Mouse (Mus musculus): ENCODE measurements around the gene Ilkap. TPM values are rescaled to one million over a fixed set of nuclear protein-coding genes. Genes with fewer than 3 reads are reported as not detected.

The Ilkap gene
- 173 and 177 TPM in 2 replicates for polyA plus RNA-seq (2016; fragmentation: Nextera tagmentation; extraction: Ambion mirVana)

DNA sequence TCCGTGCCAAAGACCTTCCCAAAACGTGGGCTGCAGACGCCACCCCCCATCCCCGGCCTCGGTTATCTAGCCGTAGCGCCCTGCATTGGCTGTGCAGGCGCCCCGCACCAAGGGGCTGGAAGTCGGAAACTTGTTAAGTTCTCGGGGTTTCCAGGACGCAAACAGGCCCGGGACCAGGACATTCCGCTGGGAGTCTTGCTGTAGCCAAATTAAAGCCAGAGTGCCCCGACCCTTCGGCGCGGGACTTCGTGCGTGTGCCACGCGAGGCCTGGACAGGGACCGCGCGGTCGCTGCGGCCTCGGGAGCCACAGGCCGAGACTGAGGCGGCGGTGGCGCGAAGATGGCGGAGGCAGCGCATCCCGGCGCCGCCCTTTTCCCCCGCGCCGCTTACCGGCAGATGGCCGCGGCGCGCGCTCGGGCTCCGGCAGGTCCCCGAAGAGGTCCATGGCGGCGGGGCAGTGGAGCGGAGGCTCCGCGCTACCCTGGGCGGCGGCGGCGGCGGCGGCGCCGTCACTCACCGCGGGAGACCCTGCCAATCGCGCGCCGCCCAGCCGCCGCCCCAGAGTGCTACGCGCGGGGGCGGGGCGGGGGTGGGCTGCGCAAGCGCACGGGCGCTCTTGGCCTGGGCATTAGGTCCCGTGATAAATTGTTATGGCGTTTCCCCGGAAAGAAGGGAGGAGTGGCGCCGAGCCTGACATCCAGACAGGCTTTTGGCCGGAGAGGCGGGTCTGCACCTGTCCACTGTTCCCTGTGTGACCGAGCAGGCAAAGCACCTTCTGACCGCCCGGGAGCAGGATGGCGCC, at the start of gene Ilkap:
Gene Ilkap, minus strand, starts transcription at position 556 of the 803 bp plus-strand sequence.
- DNase-seq (ENCODE audit: low spot score), result peak; percentile 87
- peaks cover 30% of the 10 kb centered on the region for H3K4me1 ChIP-seq
- no peaks in the 10 kb centered on the region; the same call in 1 of the 2 replicates for H3K27me3 ChIP-seq (ENCODE audit: low read depth, poor library complexity, severe bottlenecking)
- no peaks in the 10 kb centered on the region for H3K9me3 ChIP-seq (replicated peaks)
- WGBS, result under 1% methylated on average over 88 of the region's 91 CpGs
- peak within 1 kb of the TSS; percentile 97 for H3K27ac ChIP-seq (replicated peaks)
- peak within 1 kb of the TSS; percentile 77 for H3K4me3 ChIP-seq
- H3K36me3 ChIP-seq, result peaks cover 36% of the 10 kb centered on the region

DNA sequence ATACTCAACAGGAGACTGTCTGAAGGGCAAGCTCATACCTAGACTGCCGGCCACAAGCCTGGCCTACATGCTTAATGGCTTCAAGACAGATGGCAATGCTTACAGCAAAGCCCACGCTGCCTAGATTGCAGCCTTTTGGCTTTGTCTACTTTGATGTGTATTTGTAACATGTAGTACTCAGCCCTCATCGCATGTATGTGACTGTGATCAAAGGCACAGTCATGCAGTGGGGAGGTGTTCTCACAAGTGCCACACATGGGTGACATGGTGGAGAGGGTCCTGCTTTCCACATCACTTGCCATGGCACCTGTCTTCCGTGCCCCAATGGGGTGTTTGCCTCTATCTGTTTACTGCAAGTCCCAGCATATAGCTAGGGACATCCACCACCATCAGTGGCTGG, 47.9 kb upstream of the Ilkap start:
- Histone ChIP-seq H3K4me1 (peaks cover 11% of the 10 kb centered on the region), H3K4me3 (no peak overlapping the region), H3K27me3 (ENCODE audit: low read depth, poor library complexity, severe bottlenecking) (no peaks in the 10 kb centered on the region), H3K9me3 (replicated peaks) (peaks cover 10% of the 10 kb centered on the region), H3K36me3 (peaks cover 32% of the 10 kb centered on the region), H3K27ac (replicated peaks) (no peak overlapping the region)
- no peak for DNase-seq (ENCODE audit: low spot score)
- WGBS, result 94% methylated on average over 4 of the region's 4 CpGs

DNA sequence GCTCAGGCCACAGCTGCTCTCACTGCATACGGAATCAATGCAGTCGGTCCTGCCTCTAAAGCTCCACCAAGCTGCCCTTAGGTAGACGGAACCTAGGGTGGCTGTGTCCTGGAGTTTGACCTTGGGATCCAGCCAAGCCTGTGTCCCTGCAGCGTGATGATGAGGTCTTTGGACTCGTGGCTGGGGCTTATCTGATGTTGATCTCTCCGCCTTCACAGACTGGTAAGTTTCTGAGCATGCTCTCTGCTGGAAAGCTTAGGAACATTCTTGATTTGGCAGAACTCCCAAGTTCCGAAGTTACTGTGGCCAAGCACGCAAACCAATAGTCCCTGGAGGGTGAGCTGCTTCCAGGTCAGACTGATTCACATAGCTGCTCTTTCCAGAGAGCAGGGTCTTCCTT, 47.4 kb upstream of the Ilkap start:
- H3K27me3 ChIP-seq (ENCODE audit: low read depth, poor library complexity, severe bottlenecking), result no peaks in the 10 kb centered on the region
- H3K36me3 ChIP-seq, result peaks cover 32% of the 10 kb centered on the region
- WGBS, result 88% methylated on average over 8 of the region's 8 CpGs
- peaks cover 11% of the 10 kb centered on the region for H3K4me1 ChIP-seq
- no peak for DNase-seq (ENCODE audit: low spot score)
- no peak overlapping the region for H3K27ac ChIP-seq (replicated peaks)
- H3K9me3 ChIP-seq (replicated peaks), result peaks cover 10% of the 10 kb centered on the region
- no peak overlapping the region for H3K4me3 ChIP-seq

DNA sequence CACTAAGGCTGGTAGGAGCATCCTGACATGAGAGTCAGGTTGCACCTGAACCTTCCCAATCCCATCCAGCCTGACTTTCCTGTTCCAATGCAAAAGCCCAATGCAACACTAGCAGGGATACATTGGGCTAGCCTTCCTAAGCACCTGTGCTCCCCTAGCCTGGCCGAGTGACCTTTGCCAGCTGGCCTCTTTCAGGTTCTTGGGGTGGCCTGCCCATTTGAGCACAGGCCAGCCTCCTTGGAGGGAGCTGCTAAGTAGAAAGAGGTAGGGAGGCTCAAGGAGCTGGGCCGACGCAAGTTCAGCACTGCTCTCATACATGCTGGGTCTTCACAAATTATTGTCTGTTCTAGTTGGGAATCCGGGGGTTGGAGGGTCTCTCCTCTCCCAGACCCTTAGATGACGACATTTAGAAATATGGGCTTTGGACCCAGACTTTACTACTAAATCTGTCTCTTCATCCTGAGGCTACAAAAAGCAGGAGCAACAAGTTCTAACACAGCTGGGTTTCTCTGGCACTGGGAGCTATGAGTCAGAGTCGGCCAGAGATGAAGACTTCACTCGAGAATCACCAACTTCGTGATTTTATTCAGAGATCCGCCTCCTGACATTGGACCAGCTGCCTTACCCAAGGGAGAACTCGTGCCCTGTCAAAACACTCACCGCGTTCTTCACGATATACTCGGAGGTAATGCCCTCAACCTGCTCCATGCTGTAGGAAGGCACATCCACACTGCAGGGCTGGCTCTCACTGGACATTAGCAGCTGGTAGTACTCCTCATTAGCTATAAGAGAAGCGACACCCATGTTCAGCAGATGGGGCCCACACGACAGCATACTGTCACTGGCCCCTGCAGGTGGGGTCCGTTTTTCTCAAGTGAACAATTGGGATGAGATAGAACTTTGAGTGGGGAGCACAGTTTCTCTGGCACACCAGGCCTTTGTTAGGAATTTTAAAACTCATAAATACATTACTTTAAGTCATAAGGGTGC, 46.5 kb upstream of the Ilkap start:
- Histone ChIP-seq H3K27me3 (ENCODE audit: low read depth, poor library complexity, severe bottlenecking) (no peaks in the 10 kb centered on the region), H3K36me3 (peaks cover 32% of the 10 kb centered on the region), H3K27ac (replicated peaks) (no peak overlapping the region), H3K4me3 (no peak overlapping the region), H3K9me3 (replicated peaks) (peaks cover 10% of the 10 kb centered on the region), H3K4me1 (peaks cover 11% of the 10 kb centered on the region)
- no peak for DNase-seq (ENCODE audit: low spot score)
- 94% methylated on average over 17 of the region's 17 CpGs for WGBS

DNA sequence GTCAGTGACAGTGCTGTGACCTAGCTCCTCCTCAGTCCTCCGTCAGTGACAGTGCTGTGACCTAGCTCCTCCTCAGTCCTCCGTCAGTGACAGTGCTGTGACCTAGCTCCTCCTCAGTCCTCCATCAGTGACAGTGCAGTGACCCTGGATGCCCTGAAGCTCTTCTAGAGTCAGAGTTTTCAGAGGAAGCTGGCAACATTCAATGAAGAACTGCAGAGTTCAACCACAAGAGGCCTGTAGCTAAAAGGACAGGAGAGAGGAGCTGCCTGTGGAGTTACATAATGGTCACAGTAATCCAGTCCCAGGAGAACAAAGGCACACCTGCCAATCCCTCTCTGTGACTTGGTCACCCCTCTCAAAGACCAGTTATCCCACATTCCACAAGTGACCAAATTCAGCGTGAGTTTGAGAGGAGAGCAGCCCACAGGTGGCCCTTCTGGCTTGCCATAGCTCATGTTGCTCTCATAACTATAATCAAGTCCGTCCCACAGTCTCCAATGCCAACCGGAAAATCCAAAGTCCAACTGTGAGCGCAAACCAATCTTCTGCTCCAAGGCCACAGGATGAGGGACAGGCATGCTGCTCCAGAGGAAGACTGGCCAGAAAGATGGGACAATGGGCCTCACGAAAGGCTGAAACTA, 43.9 kb upstream of the Ilkap start:
- Histone ChIP-seq H3K27me3 (ENCODE audit: low read depth, poor library complexity, severe bottlenecking) (no peaks in the 10 kb centered on the region), H3K4me1 (peaks cover 11% of the 10 kb centered on the region), H3K9me3 (replicated peaks) (peaks cover 4% of the 10 kb centered on the region), H3K27ac (replicated peaks) (0 out of 2 replicates have a peak overlapping the region, but pooled peaks have one; percentile 38), H3K36me3 (peaks cover 10% of the 10 kb centered on the region), H3K4me3 (no peak overlapping the region)
- WGBS, result 78% methylated on average over 7 of the region's 7 CpGs
- no peak for DNase-seq (ENCODE audit: low spot score)

DNA sequence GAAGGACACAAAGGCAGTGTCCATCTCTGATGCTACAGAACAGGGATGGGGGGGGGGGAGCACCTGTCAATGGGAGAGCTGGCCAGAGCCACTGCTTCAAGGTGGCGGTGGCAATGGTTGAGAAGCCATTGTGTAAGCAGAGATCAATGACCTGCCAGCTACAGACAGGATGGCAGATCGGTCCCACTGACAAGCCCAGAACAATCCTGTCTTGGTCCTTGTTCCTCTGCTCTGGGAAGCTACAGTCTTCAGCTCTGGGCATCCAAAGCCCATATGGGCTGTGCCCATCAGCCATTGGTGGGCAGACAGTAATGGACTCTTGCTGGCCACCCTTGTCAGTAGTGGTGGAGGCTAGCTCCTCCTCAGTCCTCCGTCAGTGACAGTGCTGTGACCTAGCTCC, 43.2 kb upstream of the Ilkap start:
- Histone ChIP-seq H3K4me1 (peaks cover 11% of the 10 kb centered on the region), H3K27ac (replicated peaks) (no peak overlapping the region)
- 92% methylated on average over 3 of the region's 3 CpGs for WGBS

DNA sequence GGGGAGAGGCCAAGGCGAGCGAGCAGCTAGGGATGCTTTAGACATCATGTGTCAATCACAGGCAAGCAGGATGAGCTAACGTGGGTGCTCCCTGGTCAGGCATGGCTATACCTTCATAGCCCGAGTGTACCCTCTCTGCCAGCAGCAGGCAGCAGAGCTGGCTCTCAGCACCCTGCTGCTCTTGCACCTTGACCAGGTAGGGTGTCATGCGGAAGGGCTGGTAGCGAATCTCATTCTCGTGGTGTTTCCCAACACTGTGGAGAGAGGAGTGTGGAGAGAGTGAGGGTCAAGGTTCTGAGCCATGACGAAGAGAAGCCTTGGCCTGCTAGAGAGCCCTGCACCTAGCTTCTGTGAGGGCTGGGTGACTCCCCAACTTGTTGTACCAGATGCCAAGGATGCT, 41.2 kb upstream of the Ilkap start:
- Histone ChIP-seq H3K36me3 (no peaks in the 10 kb centered on the region; the same call in 1 of the 2 replicates), H3K4me3 (no peak overlapping the region), H3K27ac (replicated peaks) (no peak overlapping the region), H3K9me3 (replicated peaks) (no peaks in the 10 kb centered on the region), H3K4me1 (peaks cover 11% of the 10 kb centered on the region), H3K27me3 (ENCODE audit: low read depth, poor library complexity, severe bottlenecking) (no peaks in the 10 kb centered on the region)
- WGBS, result 90% methylated on average over 8 of the region's 8 CpGs
- no peak for DNase-seq (ENCODE audit: low spot score)

More for the DNA sequence above, 43.2 kb upstream of the Ilkap start:
- H3K27me3 ChIP-seq (ENCODE audit: low read depth, poor library complexity, severe bottlenecking), result no peaks in the 10 kb centered on the region
- DNase-seq (ENCODE audit: low spot score), result no peak
- peaks cover 3% of the 10 kb centered on the region for H3K36me3 ChIP-seq
- H3K9me3 ChIP-seq (replicated peaks), result no peaks in the 10 kb centered on the region
- H3K4me3 ChIP-seq, result no peak overlapping the region

DNA sequence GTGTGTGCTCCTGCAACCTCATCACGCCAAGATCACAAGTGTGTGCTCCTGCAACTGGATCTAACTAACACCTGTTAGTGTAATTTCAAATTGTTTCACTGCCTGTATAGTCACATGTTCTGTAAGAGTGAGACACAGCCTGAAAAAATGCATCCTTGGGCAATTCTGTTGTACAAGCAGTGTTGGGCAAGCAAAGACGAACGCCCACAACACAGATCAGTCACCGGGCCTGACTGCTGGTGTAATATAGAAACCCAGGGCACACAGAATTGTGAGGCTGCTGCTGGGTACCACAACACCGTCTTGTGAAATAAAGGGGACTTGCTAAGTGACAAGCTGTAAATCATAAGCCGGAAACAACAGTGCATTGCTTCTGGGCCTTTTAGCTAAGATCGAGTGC, 39.0 kb upstream of the Ilkap start:
- WGBS, result 94% methylated on average over 7 of the region's 7 CpGs
- H3K27me3 ChIP-seq (ENCODE audit: low read depth, poor library complexity, severe bottlenecking), result no peaks in the 10 kb centered on the region

DNA sequence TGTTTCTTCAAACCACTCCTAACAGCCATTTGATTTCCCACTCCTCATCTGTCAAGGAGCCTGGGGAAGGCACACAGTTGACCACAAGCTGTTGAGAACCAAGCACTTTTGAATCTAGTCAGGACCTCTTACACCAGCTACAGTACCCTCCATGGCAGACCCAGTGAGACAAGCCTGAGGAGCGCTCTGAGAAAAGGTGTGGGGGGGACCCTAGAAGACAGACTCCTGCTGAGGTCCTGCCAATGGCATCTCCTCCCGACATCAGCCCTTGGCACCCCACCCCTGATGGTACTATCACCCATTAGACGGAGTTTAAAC, 38.4 kb upstream of the Ilkap start:
- no peak overlapping the region for H3K4me3 ChIP-seq
- H3K36me3 ChIP-seq, result no peaks in the 10 kb centered on the region
- no peaks in the 10 kb centered on the region for H3K4me1 ChIP-seq
- 92% methylated on average over 3 of the region's 3 CpGs for WGBS
- DNase-seq (ENCODE audit: low spot score), result no peak
- H3K27ac ChIP-seq (replicated peaks), result no peak overlapping the region
- no peaks in the 10 kb centered on the region for H3K9me3 ChIP-seq (replicated peaks)
- no peaks in the 10 kb centered on the region for H3K27me3 ChIP-seq (ENCODE audit: low read depth, poor library complexity, severe bottlenecking)

More for the DNA sequence above, 39.0 kb upstream of the Ilkap start:
- Histone ChIP-seq H3K4me3 (no peak overlapping the region), H3K9me3 (replicated peaks) (no peaks in the 10 kb centered on the region), H3K4me1 (peaks cover 3% of the 10 kb centered on the region), H3K27ac (replicated peaks) (no peak overlapping the region), H3K36me3 (no peaks in the 10 kb centered on the region)
- no peak for DNase-seq (ENCODE audit: low spot score)

DNA sequence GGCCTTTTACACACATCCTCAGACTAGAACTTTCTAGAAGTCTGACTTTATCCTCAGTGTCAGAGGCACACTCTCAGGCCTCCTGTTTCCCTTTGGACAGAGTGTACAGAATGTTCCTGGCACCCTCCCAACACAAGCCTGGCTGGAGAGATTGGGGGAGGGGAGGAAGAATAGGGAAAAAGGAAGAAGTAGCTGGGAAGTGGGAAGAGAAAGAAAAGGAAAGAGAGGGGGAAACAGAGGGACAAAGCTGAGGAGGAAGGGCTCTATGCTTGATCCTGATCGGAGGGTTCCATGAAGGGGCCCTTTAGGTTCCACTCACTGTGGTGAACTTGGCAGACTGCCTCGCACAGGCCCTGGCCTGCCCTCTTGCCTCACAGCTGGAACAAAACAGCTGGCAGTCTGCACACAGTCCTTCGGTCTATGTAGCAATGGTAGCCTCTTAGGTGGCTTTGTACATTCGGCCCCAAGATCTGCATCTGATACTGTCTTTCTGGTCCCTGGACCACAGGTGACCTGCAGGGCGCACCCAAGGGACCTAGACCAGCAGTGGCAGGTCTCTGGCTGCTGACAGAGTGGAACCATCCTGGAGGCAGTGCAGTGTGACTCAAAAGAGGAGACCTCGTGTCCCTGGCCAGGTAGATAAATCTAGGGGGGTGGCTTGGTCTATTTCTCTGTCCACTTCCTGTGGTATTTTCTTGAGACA, 37.9 kb upstream of the Ilkap start:
- H3K4me1 ChIP-seq, result no peaks in the 10 kb centered on the region
- WGBS, result 87% methylated on average over 6 of the region's 6 CpGs
- no peak for DNase-seq (ENCODE audit: low spot score)
- H3K4me3 ChIP-seq, result no peak overlapping the region
- 0 out of 2 replicates have a peak, but pooled peaks cover 3% of the 10 kb centered on the region for H3K36me3 ChIP-seq
- no peaks in the 10 kb centered on the region for H3K9me3 ChIP-seq (replicated peaks)
- H3K27me3 ChIP-seq (ENCODE audit: low read depth, poor library complexity, severe bottlenecking), result no peaks in the 10 kb centered on the region
- H3K27ac ChIP-seq (replicated peaks), result peak overlapping the region; percentile 1; the same call in 1 of the 2 replicates

DNA sequence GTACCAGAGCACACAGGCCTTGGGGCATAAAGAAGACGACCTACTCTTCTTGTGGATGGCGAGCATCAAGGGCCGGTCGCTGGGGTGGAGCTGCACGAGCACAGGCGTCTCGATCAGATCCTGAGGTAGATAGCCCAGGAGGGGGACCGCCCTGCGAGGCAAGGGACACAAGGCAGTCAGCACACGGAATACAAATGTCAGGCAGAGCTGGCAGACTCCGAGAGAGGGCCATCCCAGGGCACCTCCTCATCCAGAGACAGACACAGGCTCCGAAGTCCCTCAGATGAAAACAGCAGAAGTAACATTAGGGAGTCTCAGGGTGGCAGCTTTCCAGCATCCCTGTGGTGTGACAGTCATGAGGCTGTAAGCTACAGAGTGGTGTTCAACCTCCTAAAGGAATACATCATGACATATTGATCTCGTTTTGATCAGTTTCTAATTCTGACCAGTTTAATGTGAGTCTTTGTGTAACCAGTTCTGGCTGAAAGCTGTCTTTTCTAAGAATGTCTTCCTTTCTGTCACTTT, 37.1 kb upstream of the Ilkap start:
- 88% methylated on average over 13 of the region's 13 CpGs for WGBS
- Histone ChIP-seq H3K27ac (replicated peaks) (0 out of 2 replicates have a peak overlapping the region, but pooled peaks have one; percentile 13), H3K4me3 (no peak overlapping the region)

More for the DNA sequence above, 37.1 kb upstream of the Ilkap start:
- Histone ChIP-seq H3K4me1 (no peaks in the 10 kb centered on the region), H3K27me3 (ENCODE audit: low read depth, poor library complexity, severe bottlenecking) (no peaks in the 10 kb centered on the region), H3K36me3 (0 out of 2 replicates have a peak, but pooled peaks cover 3% of the 10 kb centered on the region), H3K9me3 (replicated peaks) (no peaks in the 10 kb centered on the region)
- DNase-seq (ENCODE audit: low spot score), result no peak
